Mouse (Mus musculus): ENCODE measurements around the gene Fam53b.

Fam53b gene

GRCm38 (mm10) chr7:132732136-132732789 is 81.4 kb downstream of the Fam53b start:
- peak; percentile 61 for DNase-seq

GRCm38 (mm10) chr7:132731558-132731957 is 82.1 kb downstream of the Fam53b start:
- DNase-seq: no peak

DNA sequence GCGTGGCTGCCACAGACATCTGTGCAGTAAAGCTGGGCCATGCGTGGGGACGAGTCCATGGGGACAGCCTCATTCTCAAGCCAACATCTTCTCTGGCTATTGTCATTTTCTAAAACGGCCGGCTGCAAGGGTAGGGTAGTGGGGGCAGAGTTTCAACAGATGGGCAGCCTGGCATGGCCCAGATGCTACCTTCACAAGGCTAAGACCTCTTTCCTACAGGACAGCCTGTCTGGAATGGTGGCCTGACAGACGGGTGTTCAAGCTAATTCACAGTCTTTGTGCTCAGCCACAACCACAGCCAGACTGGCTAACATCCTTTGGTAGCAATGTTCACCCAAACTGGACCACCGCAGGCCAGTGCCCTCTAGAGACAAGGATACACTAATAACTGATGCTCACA is 83.2 kb downstream of the Fam53b start:
- DNase-seq: no peak

DNA sequence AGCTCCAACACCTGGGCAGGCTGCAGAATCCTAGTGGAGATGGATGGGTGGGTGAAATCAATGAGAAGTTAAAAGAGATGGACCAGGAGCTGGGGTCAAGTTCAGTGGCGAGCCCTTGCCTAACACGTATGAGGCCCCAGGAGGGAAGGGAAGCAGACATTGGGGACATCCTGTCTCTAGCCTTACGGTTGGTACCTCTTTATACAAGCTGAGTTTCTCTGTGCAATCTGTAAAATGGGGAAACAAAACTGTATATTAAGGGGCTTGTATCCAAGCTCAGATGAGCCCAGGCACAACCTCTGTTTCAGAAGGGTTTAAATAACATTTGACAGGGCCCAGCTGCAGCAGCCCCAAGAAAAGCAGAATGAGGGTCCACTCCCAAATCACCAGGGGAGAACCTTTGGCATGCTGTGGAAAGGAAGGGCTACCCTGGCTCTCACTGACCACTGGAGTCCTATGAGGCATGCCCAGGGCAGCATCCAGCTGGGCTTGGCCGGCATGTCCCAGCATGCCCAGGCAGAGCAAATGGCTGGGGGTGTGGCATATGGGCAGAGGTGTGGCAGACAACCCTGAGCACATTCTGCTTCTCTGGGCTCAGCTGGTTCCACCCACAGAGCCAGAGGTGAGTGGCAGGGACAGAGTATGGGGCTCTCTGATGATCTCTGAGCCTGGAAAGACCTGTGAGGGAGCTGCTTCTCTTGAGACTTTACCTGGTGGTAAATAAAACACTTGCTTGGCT is 84.4 kb downstream of the Fam53b start:
- peak; percentile 72 for DNase-seq

DNA sequence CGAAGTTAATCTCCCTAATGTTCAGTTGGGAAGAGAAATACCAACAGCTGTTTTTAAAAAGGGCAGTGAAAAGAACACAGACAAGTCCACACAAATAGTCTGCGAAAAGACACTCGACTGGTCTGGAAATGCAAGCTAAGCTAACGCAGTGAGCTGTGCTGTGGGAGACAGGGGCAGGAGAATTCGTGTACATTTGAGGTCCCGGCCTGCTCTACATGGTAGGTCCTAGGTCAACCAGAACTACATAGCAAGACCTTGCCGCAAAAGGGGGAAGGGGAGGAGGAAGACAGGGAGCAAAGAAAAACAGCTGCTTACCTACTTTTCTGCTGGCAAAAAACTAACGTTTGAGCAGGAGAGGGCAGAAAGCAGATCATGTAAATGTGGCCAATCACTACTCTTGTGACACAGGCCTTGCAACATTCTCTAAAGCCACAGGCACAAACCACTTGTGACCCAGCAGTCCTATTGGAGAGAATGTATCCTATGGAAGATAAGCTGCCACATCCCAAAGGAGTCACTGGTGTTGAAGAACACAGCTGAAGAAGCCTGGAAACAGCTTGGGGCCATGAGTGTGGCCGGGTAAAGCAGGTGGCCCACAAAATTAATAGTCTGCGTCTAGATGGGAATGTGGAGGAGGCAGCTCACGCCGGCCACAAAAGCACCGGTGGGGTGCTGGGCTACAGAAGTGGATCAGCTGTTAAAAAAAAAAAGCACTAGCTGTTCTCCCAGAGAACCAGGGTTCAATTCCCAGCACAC is 87.4 kb downstream of the Fam53b start:
- DNase-seq: no peak

DNA sequence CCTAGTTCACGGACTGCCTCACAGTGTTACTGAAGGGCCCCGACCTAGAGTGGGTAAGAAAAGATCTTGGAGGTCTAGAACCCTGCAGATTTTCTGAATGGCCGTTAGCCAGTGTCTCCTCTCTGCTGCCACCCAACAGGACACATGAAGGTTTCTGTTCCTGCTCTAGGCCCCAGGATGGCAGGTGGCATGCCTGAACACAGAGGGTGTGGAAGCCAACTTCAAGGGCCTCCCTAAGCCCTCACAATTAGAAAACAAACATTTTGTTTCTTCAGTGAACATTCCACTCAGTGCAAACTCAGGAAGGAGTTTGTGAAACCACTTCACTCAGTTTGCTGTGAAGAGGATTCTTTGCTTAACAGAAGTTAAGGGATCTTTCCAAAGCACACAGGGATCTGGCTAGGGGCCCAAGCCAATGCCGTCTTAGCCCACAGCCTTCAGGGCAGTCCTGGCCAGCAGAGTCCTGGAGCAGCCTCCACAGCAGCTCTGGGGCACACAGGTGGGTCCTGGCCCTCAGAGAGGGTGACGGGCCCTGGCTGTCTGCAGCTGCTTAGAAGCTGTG is 89.1 kb downstream of the Fam53b start:
- DNase-seq: peak; percentile 54

DNA sequence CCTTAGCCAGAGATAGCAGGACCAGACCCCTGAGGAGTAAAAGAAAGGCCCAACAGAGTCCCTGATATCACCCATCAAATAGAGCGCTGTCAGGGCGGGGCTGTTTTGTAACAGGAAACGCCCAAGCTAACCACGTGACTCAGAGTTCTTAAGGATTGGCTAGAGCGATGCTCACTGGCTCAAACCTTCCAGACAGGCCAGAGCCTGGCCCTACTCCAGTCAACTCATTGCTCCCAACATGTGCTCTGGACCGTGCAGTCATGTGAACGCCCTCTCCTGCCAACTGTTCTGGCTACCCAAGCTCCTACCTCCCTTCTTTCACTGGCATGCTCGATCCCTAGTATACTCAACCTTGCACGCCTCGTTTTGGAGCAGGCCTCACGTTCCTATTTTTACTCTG is 89.8 kb downstream of the Fam53b start:
- peak; percentile 99 for DNase-seq

- DNase-seq: peak; percentile 69
Observed at GRCm38 (mm10) chr7:132722401-132723370, 91.0 kb downstream of the Fam53b start.

DNA sequence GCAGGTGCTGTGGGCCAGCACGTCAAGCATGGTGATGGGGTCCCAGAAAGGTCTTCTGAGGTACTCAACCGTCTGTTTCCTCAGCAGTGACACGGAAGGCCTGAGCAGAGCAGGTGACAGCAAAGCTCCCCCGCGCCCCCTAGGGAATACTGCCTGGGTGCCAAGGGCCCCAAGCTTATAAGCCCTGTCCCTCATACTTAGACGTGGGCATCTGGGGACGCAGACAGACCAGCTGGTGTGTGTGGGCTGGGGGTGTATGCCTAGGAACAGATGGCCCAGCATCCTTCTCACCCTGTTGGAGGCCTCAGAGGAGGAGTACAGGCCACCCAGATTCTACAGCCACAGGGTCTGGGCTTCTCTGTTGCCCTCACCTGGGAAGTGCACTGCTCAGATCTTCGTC is 93.1 kb downstream of the Fam53b start:
- DNase-seq: no peak

DNA sequence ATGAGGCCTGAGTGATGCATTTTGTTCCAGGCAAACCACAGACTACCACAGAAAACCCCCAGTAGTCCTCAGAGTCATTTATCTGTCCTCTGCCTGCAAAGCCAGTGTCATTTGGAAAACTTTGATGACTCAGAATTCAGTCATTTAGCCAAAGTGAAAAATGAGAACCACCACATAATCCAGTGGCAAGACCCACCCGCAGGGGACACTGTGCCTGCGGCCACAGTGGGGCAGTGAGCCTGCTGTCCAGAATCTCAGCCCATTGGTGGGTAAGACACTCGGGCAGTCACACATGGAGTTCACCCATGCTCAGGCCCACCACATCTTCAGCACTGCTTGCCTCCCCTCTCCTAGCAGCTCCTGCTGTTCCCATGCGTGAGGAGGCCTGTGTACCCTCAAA is 94.1 kb downstream of the Fam53b start:
- DNase-seq: no peak

DNA sequence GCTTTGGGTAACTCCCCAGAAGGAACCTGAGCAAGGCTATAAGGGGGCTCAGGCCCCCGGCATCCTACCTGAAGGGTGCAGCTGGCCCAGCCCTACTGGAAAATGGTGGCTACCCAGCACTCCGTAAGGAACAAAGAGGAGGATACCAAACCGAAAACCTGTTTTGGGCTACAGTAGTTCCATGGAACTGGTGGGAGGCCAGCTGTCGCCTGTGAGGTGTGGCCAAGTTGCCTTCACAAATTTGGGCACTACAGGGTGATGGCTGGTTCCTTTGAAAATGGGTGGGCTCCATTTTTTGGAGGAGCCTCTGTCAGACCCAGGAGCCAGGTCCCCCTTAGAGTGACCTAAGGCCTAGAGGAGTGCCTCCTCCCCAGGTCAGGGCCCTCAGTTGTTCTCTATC is 98.4 kb downstream of the Fam53b start:
- no peak for DNase-seq

- peak; percentile 72 for DNase-seq
Observed at GRCm38 (mm10) chr7:132714236-132714923, 99.3 kb downstream of the Fam53b start.

- DNase-seq: peak; percentile 73
Observed at GRCm38 (mm10) chr7:132713483-132714126, 100.1 kb downstream of the Fam53b start.

GRCm38 (mm10) chr7:132712956-132713355 is 100.7 kb downstream of the Fam53b start:
- DNase-seq: no peak

GRCm38 (mm10) chr7:132712044-132712708 is 101.5 kb downstream of the Fam53b start:
- DNase-seq: no peak

GRCm38 (mm10) chr7:132711579-132711978 is 102.1 kb downstream of the Fam53b start:
- DNase-seq: no peak

GRCm38 (mm10) chr7:132705130-132705529 is 108.6 kb downstream of the Fam53b start:
- peak; percentile 45 for DNase-seq

GRCm38 (mm10) chr7:132704310-132704875 is 109.3 kb downstream of the Fam53b start:
- DNase-seq: no peak

GRCm38 (mm10) chr7:132703515-132704309 is 110.0 kb downstream of the Fam53b start:
- no peak for DNase-seq
